Mouse (Mus musculus): ENCODE measurements at regions not wholly inside any gene's neighbourhood (a gene's known extent, or its start where the extent isn't known, plus 50 kb on each side); places are given as distances from the start of the nearest gene placed in this dataset.

GRCm38 (mm10) chr9:115524591-115524990 lies 214.4 kb upstream of the Stt3b start:
- Histone ChIP-seq H3K36me3 (ENCODE audit: control insufficient read depth, insufficient read depth, low read length) (no peaks in the 10 kb centered on the region), H3K27ac (ENCODE audit: control insufficient read depth, insufficient read depth, low read length) (no peak overlapping the region), H3K4me1 (replicated peaks; ENCODE audit: control insufficient read depth, insufficient read depth, low read length) (peaks cover 28% of the 10 kb centered on the region), H3K27me3 (ENCODE audit: control insufficient read depth, insufficient read depth, low read length) (no peaks in the 10 kb centered on the region), H3K4me3 (ENCODE audit: control insufficient read depth, insufficient read depth, low read length) (no peak overlapping the region)
- 86% methylated on average over 5 of the region's 5 CpGs for WGBS
- no peak for DNase-seq
- TF ChIP-seq POLR2A (IDR thresholded peaks at IDR 0.05; ENCODE audit: control insufficient read depth, extremely low read depth, insufficient read depth, low read length, poor library complexity) (no peak), CTCF (IDR thresholded peaks at IDR 0.05; ENCODE audit: borderline replicate concordance, control insufficient read depth, extremely low read depth, insufficient read depth, low read length, poor library complexity) (no peak)

DNA sequence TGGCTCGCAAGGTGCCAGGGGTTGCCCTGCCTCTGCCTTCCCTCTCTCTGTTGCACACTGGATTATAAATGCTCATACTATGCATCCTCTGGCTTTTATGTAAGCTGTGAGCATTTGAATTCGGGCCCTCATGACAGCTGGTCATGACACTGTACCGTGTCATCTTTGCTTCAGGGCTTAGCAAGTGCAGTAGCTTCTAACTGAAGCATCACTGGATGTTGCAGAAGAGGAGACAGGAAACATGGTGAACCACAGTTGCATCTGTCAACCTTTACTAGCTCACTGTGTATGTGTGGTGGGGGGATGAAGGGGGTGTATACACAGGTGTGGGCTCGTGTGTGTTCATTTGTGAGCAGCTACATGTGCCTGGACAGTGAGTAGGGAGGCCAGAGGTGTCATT lies 216.1 kb upstream of the Stt3b start:
- WGBS = under 1% methylated on average over 4 of the region's 4 CpGs
- TF ChIP-seq CTCF (IDR thresholded peaks at IDR 0.05; ENCODE audit: borderline replicate concordance, control insufficient read depth, extremely low read depth, insufficient read depth, low read length, poor library complexity) (no peak), POLR2A (IDR thresholded peaks at IDR 0.05; ENCODE audit: control insufficient read depth, extremely low read depth, insufficient read depth, low read length, poor library complexity) (no peak)
- Histone ChIP-seq H3K4me3 (ENCODE audit: control insufficient read depth, insufficient read depth, low read length) (no peak overlapping the region), H3K27me3 (ENCODE audit: control insufficient read depth, insufficient read depth, low read length) (no peaks in the 10 kb centered on the region), H3K4me1 (replicated peaks; ENCODE audit: control insufficient read depth, insufficient read depth, low read length) (peaks cover 28% of the 10 kb centered on the region), H3K27ac (ENCODE audit: control insufficient read depth, insufficient read depth, low read length) (peak overlapping the region; percentile 81), H3K36me3 (ENCODE audit: control insufficient read depth, insufficient read depth, low read length) (no peaks in the 10 kb centered on the region)
- DNase-seq = peak; percentile 52

DNA sequence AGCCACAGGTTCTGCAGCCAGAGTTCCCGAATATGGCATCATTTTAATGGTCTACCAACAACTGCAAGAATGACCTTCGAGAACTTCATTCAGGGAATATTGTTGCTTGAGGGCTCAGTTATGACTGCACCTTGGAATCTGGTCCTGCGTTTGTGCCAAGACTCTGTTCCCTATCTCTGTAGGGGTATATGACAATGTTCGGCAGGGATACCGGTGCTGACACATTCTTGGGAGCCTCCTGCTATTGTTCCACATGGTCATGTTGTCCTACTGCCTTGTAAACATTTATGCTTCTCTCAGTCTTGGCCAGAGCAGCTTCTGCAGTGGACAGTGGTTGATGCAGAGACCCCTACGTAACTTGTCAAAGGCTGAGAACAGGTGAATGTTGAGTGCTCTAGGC lies 216.8 kb upstream of the Stt3b start:
- H3K27me3 ChIP-seq (ENCODE audit: control insufficient read depth, insufficient read depth, low read length) = no peaks in the 10 kb centered on the region
- 95% methylated on average over 6 of the region's 6 CpGs for WGBS
- H3K36me3 ChIP-seq (ENCODE audit: control insufficient read depth, insufficient read depth, low read length) = no peaks in the 10 kb centered on the region
- TF ChIP-seq CTCF (IDR thresholded peaks at IDR 0.05; ENCODE audit: borderline replicate concordance, control insufficient read depth, extremely low read depth, insufficient read depth, low read length, poor library complexity) (no peak), POLR2A (IDR thresholded peaks at IDR 0.05; ENCODE audit: control insufficient read depth, extremely low read depth, insufficient read depth, low read length, poor library complexity) (no peak)
- no peak for DNase-seq
- H3K4me3 ChIP-seq (ENCODE audit: control insufficient read depth, insufficient read depth, low read length) = no peak overlapping the region
- H3K27ac ChIP-seq (ENCODE audit: control insufficient read depth, insufficient read depth, low read length) = no peak overlapping the region
- H3K4me1 ChIP-seq (replicated peaks; ENCODE audit: control insufficient read depth, insufficient read depth, low read length) = peaks cover 28% of the 10 kb centered on the region

DNA sequence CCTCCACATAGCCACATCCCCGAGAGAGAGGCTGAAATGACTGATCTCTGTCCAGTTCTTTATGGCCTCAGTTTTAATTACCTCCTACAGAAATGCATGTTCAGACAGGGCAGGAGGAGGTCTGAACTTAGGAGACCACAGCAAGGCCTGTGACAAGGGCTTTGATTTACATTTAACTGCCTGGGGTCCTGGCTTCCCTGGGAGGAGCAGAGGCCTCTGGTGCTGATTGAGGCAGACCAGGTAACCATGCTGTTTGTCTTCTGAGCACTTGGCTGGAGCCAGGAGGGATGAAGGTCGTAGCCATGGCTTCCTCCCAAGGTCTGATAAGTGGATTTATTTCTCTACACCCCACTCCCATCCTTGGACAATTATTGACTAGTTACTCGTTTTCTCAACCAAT lies 224.0 kb upstream of the Stt3b start:
- H3K27ac ChIP-seq (ENCODE audit: control insufficient read depth, insufficient read depth, low read length) = no peak overlapping the region
- H3K27me3 ChIP-seq (ENCODE audit: control insufficient read depth, insufficient read depth, low read length) = no peaks in the 10 kb centered on the region
- no peak overlapping the region for H3K4me3 ChIP-seq (ENCODE audit: control insufficient read depth, insufficient read depth, low read length)
- WGBS = 97% methylated on average over 3 of the region's 3 CpGs
- DNase-seq = no peak
- TF ChIP-seq POLR2A (IDR thresholded peaks at IDR 0.05; ENCODE audit: control insufficient read depth, extremely low read depth, insufficient read depth, low read length, poor library complexity) (no peak), CTCF (IDR thresholded peaks at IDR 0.05; ENCODE audit: borderline replicate concordance, control insufficient read depth, extremely low read depth, insufficient read depth, low read length, poor library complexity) (no peak)
- no peaks in the 10 kb centered on the region for H3K4me1 ChIP-seq (replicated peaks; ENCODE audit: control insufficient read depth, insufficient read depth, low read length)
- H3K36me3 ChIP-seq (ENCODE audit: control insufficient read depth, insufficient read depth, low read length) = no peaks in the 10 kb centered on the region

DNA sequence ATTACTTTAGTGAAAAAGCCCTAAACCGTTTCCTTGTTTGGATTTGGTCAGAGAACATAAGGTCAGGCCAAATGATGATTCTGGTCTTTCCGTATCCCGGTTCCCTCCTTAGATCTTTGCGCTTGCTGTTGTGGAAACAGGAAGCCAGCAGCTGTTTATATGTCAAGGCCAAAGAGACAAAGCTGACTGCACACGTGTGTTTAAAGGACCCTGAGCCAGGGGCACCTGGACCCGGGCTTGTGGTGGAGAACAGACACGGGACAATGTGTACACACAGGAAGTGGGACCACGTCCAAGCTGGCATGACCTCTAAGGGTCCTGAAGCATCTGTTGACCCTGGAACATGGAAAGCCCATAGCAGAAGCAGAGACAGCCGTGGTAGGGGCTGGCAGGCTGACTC lies 233.4 kb upstream of the Stt3b start:
- H3K27me3 ChIP-seq (ENCODE audit: control insufficient read depth, insufficient read depth, low read length) = no peaks in the 10 kb centered on the region
- no peaks in the 10 kb centered on the region for H3K36me3 ChIP-seq (ENCODE audit: control insufficient read depth, insufficient read depth, low read length)
- DNase-seq = no peak
- 45% methylated on average over 9 of the region's 9 CpGs for WGBS
- peaks cover 11% of the 10 kb centered on the region for H3K4me1 ChIP-seq (replicated peaks; ENCODE audit: control insufficient read depth, insufficient read depth, low read length)
- H3K4me3 ChIP-seq (ENCODE audit: control insufficient read depth, insufficient read depth, low read length) = no peak overlapping the region
- H3K27ac ChIP-seq (ENCODE audit: control insufficient read depth, insufficient read depth, low read length) = no peak overlapping the region
- TF ChIP-seq CTCF (IDR thresholded peaks at IDR 0.05; ENCODE audit: borderline replicate concordance, control insufficient read depth, extremely low read depth, insufficient read depth, low read length, poor library complexity) (no peak), POLR2A (IDR thresholded peaks at IDR 0.05; ENCODE audit: control insufficient read depth, extremely low read depth, insufficient read depth, low read length, poor library complexity) (no peak)

DNA sequence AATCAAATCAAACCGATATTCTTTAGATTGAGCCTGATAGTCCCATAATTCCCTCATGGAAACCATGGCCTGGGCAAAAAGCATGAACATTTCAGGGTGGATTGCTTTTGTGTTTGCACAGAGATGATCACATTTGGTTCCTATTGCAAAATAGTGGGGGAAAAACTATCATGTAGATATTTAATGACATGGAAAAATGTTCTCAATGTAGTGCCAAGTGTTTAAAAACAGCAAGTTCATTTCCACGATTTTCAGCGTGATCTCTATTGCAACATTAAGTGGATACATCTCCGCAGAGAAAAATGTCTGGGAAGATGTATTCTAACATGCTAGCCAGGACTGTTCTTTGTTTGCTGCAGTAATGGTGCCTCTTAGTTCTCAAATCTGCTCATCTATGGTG lies 235.0 kb upstream of the Stt3b start:
- 95% methylated on average over 4 of the region's 4 CpGs for WGBS
- TF ChIP-seq POLR2A (IDR thresholded peaks at IDR 0.05; ENCODE audit: control insufficient read depth, extremely low read depth, insufficient read depth, low read length, poor library complexity) (no peak), CTCF (IDR thresholded peaks at IDR 0.05; ENCODE audit: borderline replicate concordance, control insufficient read depth, extremely low read depth, insufficient read depth, low read length, poor library complexity) (no peak)
- DNase-seq = no peak
- Histone ChIP-seq H3K27ac (ENCODE audit: control insufficient read depth, insufficient read depth, low read length) (no peak overlapping the region), H3K4me1 (replicated peaks; ENCODE audit: control insufficient read depth, insufficient read depth, low read length) (peaks cover 11% of the 10 kb centered on the region), H3K4me3 (ENCODE audit: control insufficient read depth, insufficient read depth, low read length) (no peak overlapping the region), H3K36me3 (ENCODE audit: control insufficient read depth, insufficient read depth, low read length) (no peaks in the 10 kb centered on the region), H3K27me3 (ENCODE audit: control insufficient read depth, insufficient read depth, low read length) (no peaks in the 10 kb centered on the region)

DNA sequence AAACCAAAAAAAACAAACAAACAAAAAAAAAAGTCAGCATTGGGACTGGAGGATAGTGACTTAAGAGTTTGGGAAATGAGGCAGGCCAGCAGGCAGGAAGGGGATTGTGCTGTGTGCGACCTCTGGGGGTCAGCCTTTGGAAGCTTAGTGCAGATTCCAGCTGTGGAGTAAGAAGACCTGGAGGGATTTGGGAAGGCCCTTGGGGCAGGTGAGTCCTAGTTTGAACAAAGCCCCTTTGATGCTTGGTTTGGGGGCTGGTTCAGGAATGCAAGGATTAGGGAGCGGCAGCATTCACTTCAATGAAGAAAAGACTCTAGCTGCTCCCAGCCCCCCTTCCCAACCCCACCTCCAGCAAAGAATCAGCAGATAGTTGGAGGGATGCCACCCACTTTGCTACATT lies 235.6 kb upstream of the Stt3b start:
- Histone ChIP-seq H3K27ac (ENCODE audit: control insufficient read depth, insufficient read depth, low read length) (no peak overlapping the region), H3K27me3 (ENCODE audit: control insufficient read depth, insufficient read depth, low read length) (no peaks in the 10 kb centered on the region), H3K4me1 (replicated peaks; ENCODE audit: control insufficient read depth, insufficient read depth, low read length) (peaks cover 11% of the 10 kb centered on the region), H3K4me3 (ENCODE audit: control insufficient read depth, insufficient read depth, low read length) (no peak overlapping the region), H3K36me3 (ENCODE audit: control insufficient read depth, insufficient read depth, low read length) (no peaks in the 10 kb centered on the region)
- no peak for DNase-seq
- TF ChIP-seq POLR2A (IDR thresholded peaks at IDR 0.05; ENCODE audit: control insufficient read depth, extremely low read depth, insufficient read depth, low read length, poor library complexity) (no peak), CTCF (IDR thresholded peaks at IDR 0.05; ENCODE audit: borderline replicate concordance, control insufficient read depth, extremely low read depth, insufficient read depth, low read length, poor library complexity) (no peak)
- 95% methylated on average over 2 of the region's 2 CpGs for WGBS
